Mouse (Mus musculus) heart, postnatal 0 days (tissue): ENCODE measurements around the gene Timm17a.

Source experiments
- CTCF ChIP-seq: IDR thresholded peaks from 2 replicates; pipeline ENCODE4 v1.5.1; 2016; ENCODE audit warnings: antibody characterized with exemption, control low read depth, low read depth
- EP300 ChIP-seq: IDR thresholded peaks from 2 replicates; pipeline ENCODE4 v1.6.1; 2016; ENCODE audit warnings: antibody characterized with exemption, low read depth

GRCm38 (mm10) chr1:135260931-135261330, 52.6 kb downstream of the Timm17a start:
- TF ChIP-seq CTCF: no peak
- no peak for TF ChIP-seq EP300
